Mouse (Mus musculus): ENCODE results near the gene Mapk14. TPM values are rescaled to one million over a fixed set of nuclear protein-coding genes. Genes with fewer than 3 reads are reported as not detected.

Mapk14 gene
- 37.1 and 38.6 TPM in 2 replicates for polyA plus RNA-seq (2016; fragmentation: Nextera tagmentation; extraction: Ambion mirVana)

DNA sequence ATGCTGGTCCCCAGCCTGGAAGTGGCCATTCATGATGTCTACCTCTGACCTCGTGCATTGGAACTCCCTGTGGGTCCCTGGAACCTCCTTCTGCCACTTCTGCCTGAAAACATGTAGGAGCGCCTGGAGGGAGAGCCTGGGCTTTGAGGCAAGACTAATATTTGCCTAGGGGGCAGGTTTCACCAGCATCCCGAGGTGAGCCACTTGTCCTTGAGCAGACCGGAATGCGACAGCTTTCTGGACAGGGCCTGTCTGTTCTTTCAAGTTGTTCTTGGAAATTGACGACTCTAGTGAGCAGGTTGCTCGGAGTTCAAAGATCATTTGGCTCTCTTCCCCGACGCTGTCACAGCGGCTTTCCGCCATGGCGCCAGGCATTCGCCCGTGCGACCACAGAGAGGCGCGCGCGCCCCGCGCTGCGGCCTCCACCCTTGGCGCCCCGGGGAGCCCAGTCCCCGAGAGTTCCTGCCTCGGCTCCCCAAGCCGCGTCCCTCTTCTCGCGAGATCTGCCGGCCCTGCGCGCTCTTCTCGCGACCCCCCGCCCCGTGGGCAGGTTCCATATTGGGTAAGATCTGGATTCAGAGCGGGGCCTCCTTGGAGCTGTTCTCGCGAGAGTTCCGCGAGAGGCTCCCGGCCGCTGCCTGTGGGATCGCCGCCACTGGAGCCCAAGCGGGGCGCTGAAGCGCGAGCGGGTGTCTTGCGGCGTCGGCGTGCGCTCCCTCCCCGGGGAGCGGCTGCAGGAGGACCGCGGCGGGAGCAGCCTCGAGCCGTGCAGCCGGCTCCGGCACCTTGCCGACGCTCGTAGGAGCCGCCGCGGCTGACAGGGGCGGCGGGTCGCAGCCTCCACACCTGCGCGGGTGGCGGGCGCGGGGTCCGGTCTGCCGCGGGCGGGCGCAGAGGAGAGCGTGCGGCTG is at the start of gene Mapk14:
TSS of gene Mapk14 (plus strand) at position 554 of the 911 bp plus-strand sequence.
- peak; percentile 96 for ATAC-seq (ENCODE audit: insufficient number of reproducible peaks, low FRiP score)
- under 1% methylated on average over 86 of the region's 86 CpGs for WGBS
- H3K4me2 ChIP-seq, result peak within 1 kb of the TSS; percentile 93
- peaks cover 40% of the 10 kb centered on the region for H3K4me1 ChIP-seq (replicated peaks)
- H3K4me3 ChIP-seq, result peak within 1 kb of the TSS; percentile 93
- no peaks in the 10 kb centered on the region for H3K9me3 ChIP-seq (replicated peaks)
- H3K9ac ChIP-seq, result peak within 1 kb of the TSS; percentile 96
- peak within 1 kb of the TSS; percentile 95 for H3K27ac ChIP-seq (ENCODE audit: poor library complexity, severe bottlenecking)
- H3K36me3 ChIP-seq, result peaks cover 3% of the 10 kb centered on the region; the same call in 1 of the 2 replicates
- 0 out of 2 replicates have a peak, but pooled peaks cover 7% of the 10 kb centered on the region for H3K27me3 ChIP-seq (replicated peaks)

DNA sequence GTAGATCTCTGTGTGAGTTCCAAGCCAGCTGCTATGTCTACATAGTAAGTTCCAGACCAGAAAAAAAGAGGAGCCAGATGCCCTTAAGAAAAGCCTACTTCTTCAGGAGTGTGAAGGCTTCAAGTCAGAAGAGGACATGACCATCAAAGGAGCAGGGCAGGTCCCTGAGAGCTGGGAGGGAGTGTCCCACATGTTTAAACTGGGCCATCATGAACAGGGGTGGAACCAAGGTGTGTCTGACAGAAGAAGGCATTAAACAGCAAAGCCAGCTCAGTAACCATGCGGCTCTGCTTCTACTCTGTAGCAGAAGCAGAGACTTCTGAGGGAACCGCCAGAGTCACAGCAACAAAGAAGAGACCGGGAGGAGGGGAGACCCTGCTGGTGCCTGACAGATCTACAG is 47.4 kb upstream of the Mapk14 start:
- peaks cover 12% of the 10 kb centered on the region for H3K27me3 ChIP-seq (replicated peaks)
- no peak for ATAC-seq (ENCODE audit: insufficient number of reproducible peaks, low FRiP score)

GRCm38 (mm10) chr17:28644112-28644511 is 47.0 kb upstream of the Mapk14 start:
- no peak overlapping the region for H3K4me3 ChIP-seq
- H3K9me3 ChIP-seq (replicated peaks), result no peaks in the 10 kb centered on the region
- H3K36me3 ChIP-seq, result no peaks in the 10 kb centered on the region
- H3K4me1 ChIP-seq (replicated peaks), result no peaks in the 10 kb centered on the region
- H3K9ac ChIP-seq, result no peak overlapping the region
- no peak overlapping the region for H3K4me2 ChIP-seq
- peaks cover 12% of the 10 kb centered on the region for H3K27me3 ChIP-seq (replicated peaks)
- no peak for ATAC-seq (ENCODE audit: insufficient number of reproducible peaks, low FRiP score)
- WGBS, result 53% methylated on average over 4 of the region's 4 CpGs
- no peak overlapping the region for H3K27ac ChIP-seq (ENCODE audit: poor library complexity, severe bottlenecking)

More for the DNA sequence above, 47.4 kb upstream of the Mapk14 start:
- H3K27ac ChIP-seq (ENCODE audit: poor library complexity, severe bottlenecking), result no peak overlapping the region
- no peak overlapping the region for H3K4me3 ChIP-seq
- H3K4me2 ChIP-seq, result no peak overlapping the region
- 31% methylated on average over 3 of the region's 3 CpGs for WGBS
- H3K36me3 ChIP-seq, result no peaks in the 10 kb centered on the region
- no peaks in the 10 kb centered on the region for H3K9me3 ChIP-seq (replicated peaks)
- no peaks in the 10 kb centered on the region for H3K4me1 ChIP-seq (replicated peaks)
- H3K9ac ChIP-seq, result no peak overlapping the region

DNA sequence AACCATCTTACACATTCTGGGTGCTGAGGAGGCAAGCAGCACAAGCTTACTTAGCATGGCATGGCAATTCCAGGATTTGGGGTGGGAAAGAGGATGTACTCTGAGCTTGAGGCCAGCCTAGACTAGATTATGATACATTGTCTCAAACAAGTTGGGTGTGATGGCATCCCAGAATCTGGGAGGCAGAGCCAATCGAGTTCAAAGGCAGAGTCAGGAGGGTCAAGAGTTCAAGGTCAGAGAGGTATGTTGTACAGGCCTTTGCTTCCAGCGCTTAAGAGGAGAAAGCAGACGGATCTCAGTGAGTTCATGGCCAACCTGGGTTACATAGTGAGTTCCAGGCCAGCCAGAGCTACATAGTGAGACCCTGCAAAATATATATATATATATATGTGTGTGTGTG is 44.9 kb upstream of the Mapk14 start:
- no peak overlapping the region for H3K9ac ChIP-seq
- H3K4me1 ChIP-seq (replicated peaks), result no peaks in the 10 kb centered on the region
- ATAC-seq (ENCODE audit: insufficient number of reproducible peaks, low FRiP score), result no peak
- no peak overlapping the region for H3K4me3 ChIP-seq
- no peak overlapping the region for H3K27ac ChIP-seq (ENCODE audit: poor library complexity, severe bottlenecking)
- H3K4me2 ChIP-seq, result no peak overlapping the region
- H3K9me3 ChIP-seq (replicated peaks), result no peaks in the 10 kb centered on the region
- no peaks in the 10 kb centered on the region for H3K36me3 ChIP-seq
- peaks cover 12% of the 10 kb centered on the region for H3K27me3 ChIP-seq (replicated peaks)
- 54% methylated on average over 3 of the region's 3 CpGs for WGBS

DNA sequence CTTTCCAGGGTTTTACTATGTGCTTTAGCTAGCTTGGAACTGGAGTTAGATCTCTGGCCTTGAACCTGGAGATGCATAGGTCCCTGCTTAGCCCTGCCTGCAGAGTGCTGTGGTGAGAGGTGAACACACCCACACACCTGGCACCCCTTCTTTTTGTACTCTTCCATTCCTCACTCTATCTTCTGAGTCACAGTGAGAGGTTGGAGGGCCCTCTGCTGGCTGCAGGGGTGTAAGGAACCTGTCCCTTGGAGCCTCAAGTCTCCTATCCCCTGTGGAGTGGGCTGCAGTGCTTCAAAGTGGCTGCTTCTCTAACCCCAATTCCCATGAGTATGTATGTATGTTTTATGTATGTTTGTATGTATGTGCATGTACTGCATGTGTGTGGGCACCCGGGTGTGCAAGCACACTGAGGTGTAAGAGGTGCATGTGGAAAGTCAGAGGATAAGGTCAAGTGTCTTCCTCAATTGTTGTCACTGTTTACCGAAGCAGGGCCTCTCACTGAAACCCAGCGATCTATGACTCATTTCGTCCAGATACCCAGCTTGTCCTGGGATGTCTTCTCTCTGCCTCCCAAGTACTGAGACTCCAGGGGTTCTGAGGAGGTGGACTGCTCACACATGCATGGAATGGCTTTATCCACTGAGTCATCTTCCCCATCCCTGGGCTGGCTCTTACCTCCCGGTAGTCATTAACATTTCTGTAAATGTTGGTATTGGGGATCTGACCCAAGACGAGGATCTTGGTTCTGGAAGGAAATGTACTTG is 42.3 kb upstream of the Mapk14 start:
- Histone ChIP-seq H3K4me3 (no peak overlapping the region), H3K9ac (no peak overlapping the region), H3K4me2 (no peak overlapping the region), H3K4me1 (replicated peaks) (no peaks in the 10 kb centered on the region), H3K27ac (ENCODE audit: poor library complexity, severe bottlenecking) (no peak overlapping the region), H3K36me3 (no peaks in the 10 kb centered on the region), H3K9me3 (replicated peaks) (no peaks in the 10 kb centered on the region), H3K27me3 (replicated peaks) (peaks cover 5% of the 10 kb centered on the region)
- no peak for ATAC-seq (ENCODE audit: insufficient number of reproducible peaks, low FRiP score)
- WGBS, result 37% methylated on average over 6 of the region's 6 CpGs

GRCm38 (mm10) chr17:28650268-28650667 is 40.9 kb upstream of the Mapk14 start:
- Histone ChIP-seq H3K27ac (ENCODE audit: poor library complexity, severe bottlenecking) (no peak overlapping the region), H3K4me1 (replicated peaks) (no peaks in the 10 kb centered on the region), H3K36me3 (no peaks in the 10 kb centered on the region), H3K4me3 (no peak overlapping the region), H3K9me3 (replicated peaks) (no peaks in the 10 kb centered on the region), H3K27me3 (replicated peaks) (no peaks in the 10 kb centered on the region; the same call in 1 of the 2 replicates), H3K9ac (no peak overlapping the region), H3K4me2 (no peak overlapping the region)
- ATAC-seq (ENCODE audit: insufficient number of reproducible peaks, low FRiP score), result 0 out of 2 replicates have a peak, but pooled peaks have one; percentile 25
- WGBS, result 69% methylated on average over 3 of the region's 3 CpGs

GRCm38 (mm10) chr17:28657936-28658335 is 33.2 kb upstream of the Mapk14 start:
- WGBS, result 35% methylated on average over 4 of the region's 4 CpGs
- no peak overlapping the region for H3K4me2 ChIP-seq
- ATAC-seq (ENCODE audit: insufficient number of reproducible peaks, low FRiP score), result no peak
- H3K27ac ChIP-seq (ENCODE audit: poor library complexity, severe bottlenecking), result no peak overlapping the region
- peaks cover 8% of the 10 kb centered on the region for H3K4me1 ChIP-seq (replicated peaks)
- H3K9ac ChIP-seq, result no peak overlapping the region
- no peaks in the 10 kb centered on the region for H3K36me3 ChIP-seq
- H3K9me3 ChIP-seq (replicated peaks), result no peaks in the 10 kb centered on the region
- H3K4me3 ChIP-seq, result no peak overlapping the region
- no peaks in the 10 kb centered on the region for H3K27me3 ChIP-seq (replicated peaks)

- Histone ChIP-seq H3K9me3 (replicated peaks) (no peaks in the 10 kb centered on the region), H3K4me3 (no peak overlapping the region), H3K27ac (ENCODE audit: poor library complexity, severe bottlenecking) (no peak overlapping the region), H3K36me3 (no peaks in the 10 kb centered on the region), H3K4me1 (replicated peaks) (peaks cover 8% of the 10 kb centered on the region), H3K27me3 (replicated peaks) (no peaks in the 10 kb centered on the region), H3K4me2 (no peak overlapping the region), H3K9ac (no peak overlapping the region)
- WGBS, result 61% methylated on average over 6 of the region's 6 CpGs
- ATAC-seq (ENCODE audit: insufficient number of reproducible peaks, low FRiP score), result no peak
These were observed 31.6 kb upstream of the Mapk14 start for GRCm38 (mm10) chr17:28659564-28659963.

DNA sequence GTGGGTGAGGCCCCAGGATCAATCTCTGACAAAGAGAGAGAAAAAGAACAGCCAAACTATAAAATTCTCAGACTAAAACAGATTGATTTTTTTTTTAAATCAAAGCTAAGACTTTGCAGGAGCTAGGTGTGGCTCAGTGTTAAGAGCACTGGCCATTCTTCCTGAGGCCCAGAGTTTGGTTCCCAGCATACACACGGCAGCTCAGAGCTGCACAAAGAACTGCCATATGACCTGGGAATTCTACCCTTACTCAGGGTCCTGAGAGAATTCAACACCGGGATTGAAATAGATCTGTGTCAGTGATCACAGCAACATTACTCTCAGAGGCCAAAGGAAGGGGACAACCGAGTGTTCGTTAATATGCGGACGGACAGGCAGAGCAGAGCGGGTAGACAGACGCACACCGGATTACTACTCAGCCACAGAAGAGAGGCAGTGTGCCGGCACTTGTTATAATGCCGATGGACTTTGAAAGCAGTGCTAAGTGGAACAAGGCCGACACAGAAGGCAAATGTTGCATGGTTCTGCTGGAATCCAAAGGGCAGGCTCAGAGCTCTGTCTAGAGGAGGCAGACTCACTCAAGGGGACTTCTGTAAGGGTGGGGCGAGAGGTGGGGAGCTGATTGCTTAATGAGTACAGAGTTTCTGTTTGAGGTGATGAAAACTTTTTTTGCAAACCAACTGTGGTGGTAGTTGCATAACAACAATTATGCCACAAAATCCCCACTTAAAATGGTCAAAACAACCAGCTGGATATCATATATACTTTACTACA is 8.6 kb upstream of the Mapk14 start:
- Histone ChIP-seq H3K4me1 (replicated peaks) (no peaks in the 10 kb centered on the region), H3K27ac (ENCODE audit: poor library complexity, severe bottlenecking) (no peak overlapping the region), H3K4me2 (no peak overlapping the region), H3K9ac (no peak overlapping the region), H3K9me3 (replicated peaks) (peaks cover 4% of the 10 kb centered on the region), H3K27me3 (replicated peaks) (no peaks in the 10 kb centered on the region), H3K36me3 (no peaks in the 10 kb centered on the region), H3K4me3 (no peak overlapping the region)
- 85% methylated on average over 13 of the region's 13 CpGs for WGBS
- no peak for ATAC-seq (ENCODE audit: insufficient number of reproducible peaks, low FRiP score)

DNA sequence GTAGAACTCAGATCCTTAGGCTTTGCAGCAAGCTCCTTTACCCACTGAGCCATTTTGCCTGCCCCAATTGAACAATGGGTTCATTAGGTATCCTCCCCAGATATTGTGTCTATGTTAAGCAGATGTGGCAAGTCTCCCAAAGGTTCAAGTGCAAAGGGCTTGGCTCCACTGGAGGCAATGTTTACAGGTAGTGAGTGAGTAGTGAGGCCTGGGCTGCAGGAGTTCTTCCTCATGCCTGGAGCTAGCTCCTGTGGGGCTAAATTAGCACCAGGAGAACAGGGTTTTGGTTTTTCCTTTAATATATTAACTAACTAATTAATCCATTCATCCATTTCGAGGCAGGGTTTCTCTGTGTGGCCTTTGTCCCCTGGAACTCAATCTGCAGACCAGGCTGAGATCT is 7.5 kb upstream of the Mapk14 start:
- Histone ChIP-seq H3K4me1 (replicated peaks) (no peaks in the 10 kb centered on the region), H3K27ac (ENCODE audit: poor library complexity, severe bottlenecking) (no peak overlapping the region)

More for the DNA sequence above, 7.5 kb upstream of the Mapk14 start:
- no peak for ATAC-seq (ENCODE audit: insufficient number of reproducible peaks, low FRiP score)
- Histone ChIP-seq H3K36me3 (no peaks in the 10 kb centered on the region), H3K9me3 (replicated peaks) (no peaks in the 10 kb centered on the region), H3K4me3 (no peak overlapping the region), H3K4me2 (no peak overlapping the region), H3K27me3 (replicated peaks) (0 out of 2 replicates have a peak, but pooled peaks cover 4% of the 10 kb centered on the region), H3K9ac (no peak overlapping the region)
- 43% methylated on average over 1 of the region's 1 CpGs for WGBS
